Mouse (Mus musculus): ENCODE results near the gene Timd2.

DNA sequence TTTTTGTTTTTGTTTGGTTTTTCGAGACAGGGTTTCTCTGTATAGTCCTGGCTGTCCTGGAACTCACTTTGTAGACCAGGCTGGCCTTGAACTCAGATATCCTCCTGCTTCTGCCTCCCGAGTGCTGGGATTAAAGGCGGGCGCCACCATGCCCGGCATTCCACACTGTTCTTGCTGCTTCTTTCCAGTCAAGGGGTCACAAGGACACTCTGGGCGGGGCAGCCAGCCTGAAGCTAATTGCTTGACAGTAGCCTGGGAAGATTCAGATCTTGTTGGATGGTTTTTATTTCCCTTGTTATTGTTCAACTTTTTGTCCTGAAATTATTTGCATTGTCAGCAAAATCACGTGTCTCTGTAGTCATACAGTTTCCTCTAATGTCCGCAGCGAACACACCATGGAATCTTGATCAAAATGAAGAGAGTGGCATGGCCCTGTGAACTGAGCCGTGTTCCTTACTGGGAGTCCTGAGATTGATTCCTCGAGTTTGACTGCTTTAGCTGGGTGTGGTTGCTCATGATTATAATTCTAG lies 24.7 kb upstream of the Timd2 start:
- TF ChIP-seq GATA1 (IDR thresholded peaks at IDR 0.05; ENCODE audit: borderline replicate concordance, low read length) (no peak), FLI1 (IDR thresholded peaks at IDR 0.05; ENCODE audit: low read length) (no peak)
